Mouse (Mus musculus) heart, adult 2 months (tissue): Measurements from ENCODE around the gene Ngfr.

Source experiments
- CTCF ChIP-seq: fragments of 200-600 bp; IDR thresholded peaks from 2 replicates; pipeline ENCODE4 v1.8.1; 2022; ENCODE audit warnings: antibody characterized with exemption, mild to moderate bottlenecking, moderate library complexity
- EP300 ChIP-seq: fragments of 200-500 bp; IDR thresholded peaks from 2 replicates; pipeline ENCODE4 v1.6.1; 2011; ENCODE audit warnings: low read depth, low read length, control low read depth; ENCODE audit not compliant: insufficient read depth
- POLR2A ChIP-seq: fragments of 200-500 bp; IDR thresholded peaks from 2 replicates; pipeline ENCODE4 v1.6.1; 2011; ENCODE audit warnings: mild to moderate bottlenecking, low read depth, low read length, control low read depth; ENCODE audit not compliant: insufficient read depth

GRCm38 (mm10) chr11:95585684-95586083, 1.9 kb downstream of the Ngfr start:
- TF ChIP-seq CTCF (no peak), EP300 (no peak), POLR2A (no peak)
